Mouse (Mus musculus) liver, embryonic 14.5 days (tissue): ENCODE data around the gene Cby3. TPM values are rescaled to one million over a fixed set of nuclear protein-coding genes. Genes with fewer than 3 reads are reported as not detected.

Experiments
- ATAC-seq: fragments of 200-750 bp; cut with Nextera tagmentation; 2 replicates; pipeline ENCODE4 v1.8.0; 2017; ENCODE audit warnings: moderate number of reproducible peaks, mild to moderate bottlenecking, moderate library complexity; ENCODE audit not compliant: insufficient read depth
- DNase-seq, 3 experiments: peaks; one replicate each; pipeline ENCODE4 v3.0.0-alpha.2; 2012 to 2013; ENCODE audit warnings: low read depth in 3 of 3, low spot score in 3 of 3
- H3K27ac ChIP-seq: fragments of 300-500 bp; sonication (generic); 2 replicates; pipeline ENCODE4 v1.5.1; 2014; ENCODE audit warnings: moderate library complexity, mild to moderate bottlenecking, control low read depth, inconsistent platforms
- H3K27me3 ChIP-seq: fragments of 300-500 bp; sonication (generic); 2 replicates; pipeline ENCODE4 v1.6.1; 2014; ENCODE audit warnings: mild to moderate bottlenecking, low read length, moderate library complexity; ENCODE audit not compliant: control insufficient read depth, insufficient read depth
- H3K36me3 ChIP-seq: fragments of 300-500 bp; sonication (generic); replicated peaks from 2 replicates; pipeline ENCODE4 v1.6.1; 2014; ENCODE audit warnings: low read depth; ENCODE audit not compliant: control insufficient read depth, insufficient read depth
- H3K4me1 ChIP-seq, 2 experiments: fragments of 200-500 bp in 1 of 2; fragments of 300-500 bp in 1 of 2; sonication (generic) in 1 of 2; replicated peaks; 2 replicates each; pipeline ENCODE4 v1.6.1; 2012 to 2014; ENCODE audit warnings: antibody characterized with exemption in 1 of 2, inconsistent platforms in 1 of 2, low read length in 1 of 2; ENCODE audit not compliant: control insufficient read depth in 2 of 2, insufficient read depth in 2 of 2
- H3K4me2 ChIP-seq: fragments of 300-500 bp; sonication (generic); 2 replicates; pipeline ENCODE4 v1.6.1; 2014; ENCODE audit warnings: low read depth, mild to moderate bottlenecking, control low read depth, moderate library complexity
- H3K4me3 ChIP-seq, 2 experiments: fragments of 200-500 bp in 1 of 2; fragments of 300-500 bp in 1 of 2; sonication (generic) in 1 of 2; 2 replicates each; pipeline ENCODE4 v1.5.1; 2012 to 2014; ENCODE audit warnings: low read depth in 2 of 2, low read length in 2 of 2, mild to moderate bottlenecking in 2 of 2, control low read depth in 1 of 2, inconsistent platforms in 1 of 2, moderate library complexity in 1 of 2; ENCODE audit not compliant: insufficient read depth in 1 of 2
- H3K9ac ChIP-seq: fragments of 300-500 bp; sonication (generic); replicated peaks from 2 replicates; pipeline ENCODE4 v1.6.1; 2014; ENCODE audit warnings: mild to moderate bottlenecking, control low read depth, moderate library complexity
- H3K9me3 ChIP-seq: fragments of 300-500 bp; sonication (generic); 2 replicates; pipeline ENCODE4 v1.6.1; 2016; ENCODE audit warnings: low read length, mixed read lengths; ENCODE audit not compliant: control insufficient read depth
- CTCF ChIP-seq: IDR thresholded peaks from 2 replicates; pipeline ENCODE4 v1.5.1; 2016; ENCODE audit warnings: antibody characterized with exemption, low read depth, control low read depth
- EP300 ChIP-seq: IDR thresholded peaks from 2 replicates; pipeline ENCODE4 v1.6.1; 2016; ENCODE audit warnings: antibody characterized with exemption, low read depth
- WGBS: fragments of 180-500 bp; shearing (Covaris S2); extraction: QIAGEN DNeasy Blood & Tissue Kit; methylation state at CpG from one replicate; pipeline ENCODE4 v1.1.7; 2014; ENCODE audit not compliant: insufficient replicate concordance; 5-methylcytosine and 5-hydroxymethylcytosine counted together
- polyA plus RNA-seq, 2 experiments: library from polyadenylated mRNA; depleted of rRNA in 1 of 2; stranded (reverse) in 1 of 2; unstranded in 1 of 2; fragments of >200 nt; fragmentation: Nextera tagmentation in 1 of 2; extraction: Ambion mirVana in 1 of 2; gene quantifications; 2 replicates each; pipeline versions ENCODE4 v1.2.1 to v1.2.3; 2012 to 2014

The Cby3 gene
- polyA plus RNA-seq, 2 experiments, result not detected

DNA sequence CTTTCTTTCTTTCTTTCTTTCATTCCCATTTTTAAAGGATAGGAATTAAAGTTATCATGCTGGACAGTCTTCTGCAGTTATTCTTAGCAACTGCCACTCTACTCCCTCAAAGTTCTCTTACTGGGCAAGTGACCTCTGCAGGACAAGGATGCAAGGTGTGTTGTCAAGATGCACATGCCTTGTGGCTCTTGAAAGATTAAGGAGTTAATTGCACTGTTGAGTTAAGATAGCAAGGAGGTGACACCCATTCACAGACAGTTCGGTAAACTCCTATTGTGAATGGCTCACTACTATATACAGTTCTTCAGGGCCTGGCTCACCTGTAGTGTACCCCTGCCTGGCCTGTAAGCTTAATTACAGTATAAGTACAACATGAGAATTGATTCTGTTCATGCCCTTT lies 30.4 kb upstream of the Cby3 start:
- Histone ChIP-seq H3K4me2 (peak overlapping the region; percentile 85), H3K36me3 (peaks cover 9% of the 10 kb centered on the region), H3K27me3 (no peaks in the 10 kb centered on the region), H3K27ac (peak overlapping the region; percentile 76), H3K4me3 (peak overlapping the region; percentile 88 to 91), H3K9me3 (no peaks in the 10 kb centered on the region), H3K4me1 (peaks cover 23 to 24% of the 10 kb centered on the region in 2 experiments), H3K9ac (peak overlapping the region; percentile 96)
- WGBS, result 3% methylated on average over 1 of the region's 1 CpGs
- DNase-seq, result peak; percentile 70 to 75 (median 74)
- peak; percentile 86 for TF ChIP-seq EP300
- peak; percentile 27; the same call in 1 of the 2 replicates for TF ChIP-seq CTCF
- ATAC-seq, result peak; percentile 36

DNA sequence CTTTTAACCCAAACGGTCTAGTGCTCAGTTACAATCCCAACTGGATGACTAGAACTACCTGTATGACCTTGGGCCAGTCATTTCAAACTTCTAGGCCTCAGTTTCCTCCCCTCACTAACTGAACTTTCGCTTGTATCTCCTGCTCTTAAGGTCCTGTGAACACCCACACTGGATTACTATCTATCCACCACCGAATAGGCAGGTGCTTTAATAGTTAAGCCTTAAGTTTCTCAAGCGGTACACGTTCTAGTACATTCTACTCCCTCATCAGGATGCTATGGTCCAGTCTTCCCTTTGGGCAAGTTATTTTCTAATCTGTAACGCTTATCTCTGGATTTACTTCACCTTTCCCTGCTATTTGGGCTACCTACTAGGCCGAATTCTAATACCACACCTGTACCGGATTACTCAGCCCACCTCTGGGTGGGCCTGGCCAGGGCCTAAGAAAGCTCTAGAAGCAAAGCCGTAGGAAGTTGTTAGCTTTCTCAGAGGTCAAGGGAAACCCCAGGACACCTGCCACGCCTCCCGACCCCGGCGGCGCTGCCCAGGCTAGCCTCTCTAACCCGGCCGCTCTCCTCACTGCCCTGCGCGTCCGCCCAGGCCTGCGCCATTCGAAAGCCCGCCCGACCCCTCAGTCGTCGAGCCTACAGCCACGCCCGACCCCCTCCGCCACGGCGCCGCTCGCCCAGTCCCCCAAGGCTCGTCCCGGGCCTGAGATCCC lies 29.4 kb upstream of the Cby3 start:
- Histone ChIP-seq H3K4me2 (peak overlapping the region; percentile 85), H3K27ac (peak overlapping the region; percentile 76), H3K4me1 (peaks cover 23 to 24% of the 10 kb centered on the region in 2 experiments), H3K27me3 (no peaks in the 10 kb centered on the region), H3K36me3 (no peaks in the 10 kb centered on the region; the same call in 1 of the 2 replicates), H3K9ac (peak overlapping the region; percentile 96), H3K9me3 (no peaks in the 10 kb centered on the region), H3K4me3 (peak overlapping the region; percentile 88 to 91)
- ATAC-seq (peak; percentile 44), DNase-seq (peak; percentile 19 to 41 (median 32))
- under 1% methylated on average over 34 of the region's 34 CpGs for whole genome bisulfite sequencing
- TF ChIP-seq CTCF (no peak), EP300 (no peak)

DNA sequence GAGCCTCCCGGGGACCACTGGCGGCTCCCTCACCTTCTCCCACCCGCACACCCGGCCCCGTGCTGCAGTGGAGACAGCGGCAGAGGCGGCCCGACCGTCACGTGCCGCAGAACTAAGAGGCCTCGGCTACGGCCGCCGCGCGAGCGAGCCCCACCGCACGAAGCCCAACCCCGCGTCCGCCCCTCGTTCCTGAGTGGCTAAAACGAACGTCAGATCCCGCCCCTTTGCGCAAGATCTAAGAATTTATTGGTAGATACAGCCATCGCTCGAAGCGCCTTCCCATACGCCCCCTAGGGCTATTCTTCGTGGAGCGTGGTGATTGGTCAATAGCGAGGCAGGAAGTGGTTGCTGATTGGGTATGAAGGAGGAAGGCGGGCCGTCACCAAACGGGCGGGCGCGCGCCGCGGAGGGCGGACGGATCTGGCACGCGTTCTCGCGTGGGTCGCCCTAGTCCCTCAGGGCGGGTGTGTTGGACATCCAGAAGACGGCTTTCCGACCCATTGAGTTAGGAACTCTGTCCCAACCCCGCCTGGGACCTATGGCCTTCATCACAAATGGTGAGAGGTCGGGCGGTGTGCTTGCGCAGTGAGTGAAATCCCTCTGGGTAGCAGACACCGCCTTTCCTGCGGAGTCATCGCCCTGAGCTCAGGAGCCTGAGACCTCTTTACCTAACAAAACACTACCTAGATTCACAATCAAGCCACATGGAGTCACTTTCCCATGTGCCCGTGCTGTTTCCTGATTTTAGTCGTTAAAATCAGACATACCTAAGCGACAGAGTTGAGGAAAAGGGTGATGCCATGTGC lies 28.6 kb upstream of the Cby3 start, which contains the start of gene Canx:
TSS of gene Canx (minus strand) at position 178 of the 806 bp plus-strand sequence.
- DNase-seq (peak; percentile 98 to 99 (median 99)), ATAC-seq (peak; percentile 94)
- H3K4me1 ChIP-seq, result peaks cover 23 to 24% of the 10 kb centered on the region in 2 experiments
- peak within 1 kb of the TSS; percentile 96 for H3K9ac ChIP-seq
- WGBS, result under 1% methylated on average over 64 of the region's 64 CpGs
- peak within 1 kb of the TSS; percentile 86 for H3K27ac ChIP-seq
- H3K4me3 ChIP-seq, result peak within 1 kb of the TSS; percentile 91 to 92
- TF ChIP-seq CTCF (0 out of 2 replicates have a peak, but pooled peaks have one; percentile 21), EP300 (peak; percentile 49; the same call in 1 of the 2 replicates)
- peak within 1 kb of the TSS; percentile 98 for H3K4me2 ChIP-seq
- no peaks in the 10 kb centered on the region for H3K9me3 ChIP-seq
- no peaks in the 10 kb centered on the region; the same call in 1 of the 2 replicates for H3K36me3 ChIP-seq
- no peaks in the 10 kb centered on the region for H3K27me3 ChIP-seq

DNA sequence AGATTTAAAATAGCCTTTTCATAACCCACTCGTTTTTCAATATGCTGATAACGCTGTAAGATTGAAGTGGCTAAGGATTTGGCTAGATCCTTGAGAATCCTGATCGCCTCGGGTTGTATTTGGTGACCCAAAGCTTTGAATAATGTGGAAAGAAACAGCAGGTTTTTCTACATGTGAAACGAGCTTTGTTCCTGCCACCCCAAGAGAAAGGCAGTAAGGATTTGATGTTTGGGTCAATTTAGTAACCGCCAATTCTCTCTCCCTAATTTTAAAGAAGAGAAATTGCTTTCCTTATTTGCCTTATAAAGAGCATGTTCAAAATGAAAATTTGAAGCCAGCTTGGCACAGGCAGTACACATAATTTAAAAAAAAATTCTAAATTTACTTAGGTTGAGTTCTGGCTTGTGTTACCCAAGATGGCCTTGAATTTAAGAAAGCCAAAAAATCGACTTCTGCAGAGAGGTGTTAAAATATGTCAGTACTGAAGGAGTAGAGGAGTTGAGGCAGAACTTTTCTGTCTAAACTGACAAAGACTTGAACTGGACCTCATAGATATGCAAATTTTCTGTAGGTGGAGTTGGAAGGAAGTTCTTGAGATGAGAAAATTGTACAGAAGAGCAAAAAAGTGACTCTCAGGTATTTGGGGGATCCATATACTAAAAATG lies 27.8 kb upstream of the Cby3 start:
- Histone ChIP-seq H3K27me3 (no peaks in the 10 kb centered on the region), H3K36me3 (no peaks in the 10 kb centered on the region; the same call in 1 of the 2 replicates), H3K9me3 (no peaks in the 10 kb centered on the region), H3K27ac (peak overlapping the region; percentile 86), H3K9ac (peak overlapping the region; percentile 84), H3K4me1 (peaks cover 23 to 24% of the 10 kb centered on the region in 2 experiments), H3K4me2 (peak overlapping the region; percentile 98), H3K4me3 (peak overlapping the region; percentile 69 to 92)
- peak in 2 of 3 experiments; percentile 9 to 31 for DNase-seq
- 1% methylated on average over 7 of the region's 7 CpGs for WGBS
- no peak for ATAC-seq
- TF ChIP-seq CTCF (no peak), EP300 (0 out of 2 replicates have a peak, but pooled peaks have one; percentile 8)
